Mouse (Mus musculus): Measurements from ENCODE around the gene Serf1.

GRCm38 (mm10) chr13:100152659-100153058 lies 44.8 kb downstream of the Serf1 start:
- TF ChIP-seq CTCF (IDR thresholded peaks at IDR 0.05; ENCODE audit: insufficient read depth, low read length) = no peak
- TF ChIP-seq POLR2A (IDR thresholded peaks at IDR 0.05; ENCODE audit: borderline replicate concordance, extremely low read depth, low read depth, low read length) = no peak

Data from lung, adult 2 months (tissue).